Mouse (Mus musculus): ENCODE data around the gene Slc15a3. TPM values are rescaled to one million over a fixed set of nuclear protein-coding genes. Genes with fewer than 3 reads are reported as not detected.

Gene Slc15a3
- polyA plus RNA-seq, 1 experiment from 2014 or later = 0.45 TPM

GRCm38 (mm10) chr19:10804850-10805660 is 34.5 kb upstream of the Slc15a3 start:
- H3K27me3 ChIP-seq (ENCODE audit: control insufficient read depth, insufficient read depth, low read length) = no peaks in the 10 kb centered on the region
- H3K4me3 ChIP-seq (ENCODE audit: low read depth, low read length) = no peak overlapping the region
- WGBS = 86% methylated on average over 2 of the region's 2 CpGs
- H3K27ac ChIP-seq (ENCODE audit: low read length) = no peak overlapping the region
- H3K9ac ChIP-seq (replicated peaks; ENCODE audit: low read depth, low read length) = no peak overlapping the region
- H3K4me1 ChIP-seq (ENCODE audit: control insufficient read depth, insufficient read depth, low read length) = no peaks in the 10 kb centered on the region
- H3K36me3 ChIP-seq (ENCODE audit: control insufficient read depth, insufficient read depth, low read length) = no peaks in the 10 kb centered on the region
- ATAC-seq (ENCODE audit: insufficient number of reproducible peaks, insufficient read depth, low FRiP score, low read depth) = no peak
- no peak overlapping the region for H3K4me2 ChIP-seq (replicated peaks; ENCODE audit: low read depth, low read length)
- no peaks in the 10 kb centered on the region for H3K9me3 ChIP-seq (ENCODE audit: control insufficient read depth, low read depth, low read length)

GRCm38 (mm10) chr19:10805661-10806285 is 33.8 kb upstream of the Slc15a3 start:
- ATAC-seq (ENCODE audit: insufficient number of reproducible peaks, insufficient read depth, low FRiP score, low read depth) = no peak
- Histone ChIP-seq H3K27ac (ENCODE audit: low read length) (no peak overlapping the region), H3K4me3 (ENCODE audit: low read depth, low read length) (no peak overlapping the region), H3K36me3 (ENCODE audit: control insufficient read depth, insufficient read depth, low read length) (no peaks in the 10 kb centered on the region), H3K4me1 (ENCODE audit: control insufficient read depth, insufficient read depth, low read length) (no peaks in the 10 kb centered on the region), H3K9me3 (ENCODE audit: control insufficient read depth, low read depth, low read length) (no peaks in the 10 kb centered on the region), H3K9ac (replicated peaks; ENCODE audit: low read depth, low read length) (no peak overlapping the region), H3K4me2 (replicated peaks; ENCODE audit: low read depth, low read length) (no peak overlapping the region), H3K27me3 (ENCODE audit: control insufficient read depth, insufficient read depth, low read length) (no peaks in the 10 kb centered on the region)
- 91% methylated on average over 11 of the region's 11 CpGs for WGBS

GRCm38 (mm10) chr19:10808524-10809233 is 30.8 kb upstream of the Slc15a3 start:
- ATAC-seq (ENCODE audit: insufficient number of reproducible peaks, insufficient read depth, low FRiP score, low read depth) = no peak
- Histone ChIP-seq H3K27ac (ENCODE audit: low read length) (no peak overlapping the region), H3K9me3 (ENCODE audit: control insufficient read depth, low read depth, low read length) (no peaks in the 10 kb centered on the region), H3K4me1 (ENCODE audit: control insufficient read depth, insufficient read depth, low read length) (no peaks in the 10 kb centered on the region), H3K4me3 (ENCODE audit: low read depth, low read length) (no peak overlapping the region), H3K9ac (replicated peaks; ENCODE audit: low read depth, low read length) (no peak overlapping the region), H3K36me3 (ENCODE audit: control insufficient read depth, insufficient read depth, low read length) (no peaks in the 10 kb centered on the region), H3K27me3 (ENCODE audit: control insufficient read depth, insufficient read depth, low read length) (no peaks in the 10 kb centered on the region), H3K4me2 (replicated peaks; ENCODE audit: low read depth, low read length) (no peak overlapping the region)
- 86% methylated on average over 12 of the region's 12 CpGs for WGBS

- H3K27me3 ChIP-seq (ENCODE audit: control insufficient read depth, insufficient read depth, low read length) = no peaks in the 10 kb centered on the region
- WGBS = 71% methylated on average over 11 of the region's 11 CpGs
- no peak for ATAC-seq (ENCODE audit: insufficient number of reproducible peaks, insufficient read depth, low FRiP score, low read depth)
- H3K4me1 ChIP-seq (ENCODE audit: control insufficient read depth, insufficient read depth, low read length) = no peaks in the 10 kb centered on the region
- H3K9me3 ChIP-seq (ENCODE audit: control insufficient read depth, low read depth, low read length) = no peaks in the 10 kb centered on the region
- no peaks in the 10 kb centered on the region for H3K36me3 ChIP-seq (ENCODE audit: control insufficient read depth, insufficient read depth, low read length)
- no peak overlapping the region for H3K27ac ChIP-seq (ENCODE audit: low read length)
- no peak overlapping the region for H3K4me3 ChIP-seq (ENCODE audit: low read depth, low read length)
- H3K4me2 ChIP-seq (replicated peaks; ENCODE audit: low read depth, low read length) = no peak overlapping the region
- H3K9ac ChIP-seq (replicated peaks; ENCODE audit: low read depth, low read length) = no peak overlapping the region
These were observed 29.9 kb upstream of the Slc15a3 start for GRCm38 (mm10) chr19:10809428-10810175.

- Histone ChIP-seq H3K36me3 (ENCODE audit: control insufficient read depth, insufficient read depth, low read length) (no peaks in the 10 kb centered on the region), H3K4me1 (ENCODE audit: control insufficient read depth, insufficient read depth, low read length) (no peaks in the 10 kb centered on the region), H3K27ac (ENCODE audit: low read length) (no peak overlapping the region), H3K27me3 (ENCODE audit: control insufficient read depth, insufficient read depth, low read length) (no peaks in the 10 kb centered on the region), H3K9ac (replicated peaks; ENCODE audit: low read depth, low read length) (no peak overlapping the region), H3K4me3 (ENCODE audit: low read depth, low read length) (no peak overlapping the region), H3K4me2 (replicated peaks; ENCODE audit: low read depth, low read length) (no peak overlapping the region), H3K9me3 (ENCODE audit: control insufficient read depth, low read depth, low read length) (no peaks in the 10 kb centered on the region)
- ATAC-seq (ENCODE audit: insufficient number of reproducible peaks, insufficient read depth, low FRiP score, low read depth) = no peak
- WGBS = 54% methylated on average over 4 of the region's 4 CpGs
These were observed 29.4 kb upstream of the Slc15a3 start for GRCm38 (mm10) chr19:10810176-10810492.

- Histone ChIP-seq H3K27ac (ENCODE audit: low read length) (no peak overlapping the region), H3K36me3 (ENCODE audit: control insufficient read depth, insufficient read depth, low read length) (no peaks in the 10 kb centered on the region), H3K4me2 (replicated peaks; ENCODE audit: low read depth, low read length) (no peak overlapping the region), H3K4me3 (ENCODE audit: low read depth, low read length) (no peak overlapping the region), H3K4me1 (ENCODE audit: control insufficient read depth, insufficient read depth, low read length) (no peaks in the 10 kb centered on the region), H3K9me3 (ENCODE audit: control insufficient read depth, low read depth, low read length) (no peaks in the 10 kb centered on the region), H3K27me3 (ENCODE audit: control insufficient read depth, insufficient read depth, low read length) (no peaks in the 10 kb centered on the region), H3K9ac (replicated peaks; ENCODE audit: low read depth, low read length) (no peak overlapping the region)
- ATAC-seq (ENCODE audit: insufficient number of reproducible peaks, insufficient read depth, low FRiP score, low read depth) = no peak
- 73% methylated on average over 6 of the region's 6 CpGs for WGBS
These were observed 28.1 kb upstream of the Slc15a3 start for GRCm38 (mm10) chr19:10811471-10811870.

- H3K27ac ChIP-seq (ENCODE audit: low read length) = no peak overlapping the region
- no peak overlapping the region for H3K4me3 ChIP-seq (ENCODE audit: low read depth, low read length)
- no peak for ATAC-seq (ENCODE audit: insufficient number of reproducible peaks, insufficient read depth, low FRiP score, low read depth)
- H3K4me1 ChIP-seq (ENCODE audit: control insufficient read depth, insufficient read depth, low read length) = no peaks in the 10 kb centered on the region
- no peak overlapping the region for H3K4me2 ChIP-seq (replicated peaks; ENCODE audit: low read depth, low read length)
- no peaks in the 10 kb centered on the region for H3K36me3 ChIP-seq (ENCODE audit: control insufficient read depth, insufficient read depth, low read length)
- WGBS = 89% methylated on average over 5 of the region's 5 CpGs
- H3K9me3 ChIP-seq (ENCODE audit: control insufficient read depth, low read depth, low read length) = no peaks in the 10 kb centered on the region
- no peaks in the 10 kb centered on the region for H3K27me3 ChIP-seq (ENCODE audit: control insufficient read depth, insufficient read depth, low read length)
- H3K9ac ChIP-seq (replicated peaks; ENCODE audit: low read depth, low read length) = no peak overlapping the region
These were observed 26.5 kb upstream of the Slc15a3 start for GRCm38 (mm10) chr19:10813039-10813438.

GRCm38 (mm10) chr19:10813905-10814304 is 25.6 kb upstream of the Slc15a3 start:
- no peak overlapping the region for H3K4me2 ChIP-seq (replicated peaks; ENCODE audit: low read depth, low read length)
- H3K27ac ChIP-seq (ENCODE audit: low read length) = no peak overlapping the region
- no peaks in the 10 kb centered on the region for H3K9me3 ChIP-seq (ENCODE audit: control insufficient read depth, low read depth, low read length)
- ATAC-seq (ENCODE audit: insufficient number of reproducible peaks, insufficient read depth, low FRiP score, low read depth) = no peak
- H3K4me3 ChIP-seq (ENCODE audit: low read depth, low read length) = no peak overlapping the region
- no peak overlapping the region for H3K9ac ChIP-seq (replicated peaks; ENCODE audit: low read depth, low read length)
- 62% methylated on average over 7 of the region's 7 CpGs for WGBS
- no peaks in the 10 kb centered on the region for H3K4me1 ChIP-seq (ENCODE audit: control insufficient read depth, insufficient read depth, low read length)
- no peaks in the 10 kb centered on the region for H3K36me3 ChIP-seq (ENCODE audit: control insufficient read depth, insufficient read depth, low read length)
- H3K27me3 ChIP-seq (ENCODE audit: control insufficient read depth, insufficient read depth, low read length) = no peaks in the 10 kb centered on the region
